Mouse (Mus musculus) cerebellum, adult 2 months (tissue): ENCODE results near the gene Pigt. TPM values are rescaled to one million over a fixed set of nuclear protein-coding genes. Genes with fewer than 3 reads are reported as not detected.

Experiments
- DNase-seq, 2 experiments: peaks; one replicate each; pipeline ENCODE4 v3.0.0; 2021
- H3K27ac ChIP-seq: fragments of 200-500 bp; 2 replicates; pipeline ENCODE4 v1.5.1; 2012; ENCODE audit warnings: low read length, control low read depth, inconsistent platforms; ENCODE audit not compliant: insufficient read depth
- H3K27me3 ChIP-seq: fragments of 200-500 bp; 2 replicates; pipeline ENCODE4 v1.6.1; 2012; ENCODE audit warnings: inconsistent platforms, mild to moderate bottlenecking, low read length, moderate library complexity; ENCODE audit not compliant: control insufficient read depth, insufficient read depth
- H3K4me1 ChIP-seq: fragments of 200-500 bp; 2 replicates; pipeline ENCODE4 v1.6.1; 2011; ENCODE audit warnings: low read length; ENCODE audit not compliant: control insufficient read depth, insufficient read depth
- H3K4me3 ChIP-seq: fragments of 200-500 bp; replicated peaks from 2 replicates; pipeline ENCODE3; 2011; ENCODE audit warnings: mild to moderate bottlenecking, low read depth, low read length, control low read depth; ENCODE audit not compliant: insufficient read depth
- CTCF ChIP-seq: fragments of 200-500 bp; IDR thresholded peaks from 2 replicates; pipeline ENCODE4 v1.5.1; 2011; ENCODE audit warnings: low read depth, mild to moderate bottlenecking, control low read depth, low read length, moderate library complexity, borderline replicate concordance; ENCODE audit not compliant: insufficient read depth
- POLR2A ChIP-seq: fragments of 200-500 bp; IDR thresholded peaks from 2 replicates; pipeline ENCODE4 v1.6.1; 2011; ENCODE audit warnings: low read length, control low read depth, borderline replicate concordance; ENCODE audit not compliant: insufficient read depth
- WGBS: fragments of 180-500 bp; shearing (Covaris S2); methylation state at CpG from one replicate; pipeline ENCODE4 v1.1.7; 2018; 5-methylcytosine and 5-hydroxymethylcytosine counted together
- polyA plus RNA-seq: library from polyadenylated mRNA; depleted of rRNA; stranded (reverse); fragments of >200 nt; gene quantifications from 2 replicates; pipeline ENCODE4 v1.2.3, GENCODE M21; 2012

Pigt gene
- polyA plus RNA-seq, 1 experiment: 109 TPM

- Histone ChIP-seq H3K27me3 (no peaks in the 10 kb centered on the region), H3K4me1 (peaks cover 9% of the 10 kb centered on the region), H3K4me3 (peak overlapping the region; percentile 55), H3K27ac (peak overlapping the region; percentile 85)
- 7% methylated on average over 9 of the region's 9 CpGs for WGBS
- TF ChIP-seq CTCF (no peak), POLR2A (0 out of 2 replicates have a peak, but pooled peaks have one; percentile 20)
- DNase-seq: peak; percentile 77 to 84
These were observed 9.5 kb upstream of the Pigt start for GRCm38 (mm10) chr2:164487812-164488211.

- 37% methylated on average over 2 of the region's 2 CpGs for WGBS
- TF ChIP-seq CTCF: no peak
- TF ChIP-seq POLR2A: no peak
- Histone ChIP-seq H3K4me1 (no peaks in the 10 kb centered on the region), H3K4me3 (no peak overlapping the region), H3K27me3 (no peaks in the 10 kb centered on the region), H3K27ac (no peak overlapping the region; the same call in 1 of the 2 replicates)
- DNase-seq: peak in 1 of 2 experiments; percentile 36
These were observed 3.2 kb upstream of the Pigt start for GRCm38 (mm10) chr2:164494126-164494525.

GRCm38 (mm10) chr2:164496331-164496730 is 989 bp upstream of the Pigt start:
- no peaks in the 10 kb centered on the region for H3K27me3 ChIP-seq
- 0 out of 2 replicates have a peak, but pooled peaks cover 4% of the 10 kb centered on the region for H3K4me1 ChIP-seq
- TF ChIP-seq CTCF (no peak), POLR2A (no peak)
- DNase-seq: no peak
- H3K27ac ChIP-seq: no peak overlapping the region
- 47% methylated on average over 1 of the region's 1 CpGs for WGBS
- no peak overlapping the region for H3K4me3 ChIP-seq

- 0 out of 2 replicates have a peak, but pooled peaks cover 4% of the 10 kb centered on the region for H3K4me1 ChIP-seq
- WGBS: 5% methylated on average over 21 of the region's 21 CpGs
- H3K4me3 ChIP-seq: peak overlapping the region; percentile 99
- H3K27me3 ChIP-seq: no peaks in the 10 kb centered on the region
- no peak for TF ChIP-seq POLR2A
- no peak for TF ChIP-seq CTCF
- DNase-seq: peak in 1 of 2 experiments; percentile 35
- no peak overlapping the region for H3K27ac ChIP-seq
These were observed 460 bp downstream of the Pigt start for GRCm38 (mm10) chr2:164497691-164498268.

GRCm38 (mm10) chr2:164499317-164499716 is 2.0 kb downstream of the Pigt start:
- Histone ChIP-seq H3K4me1 (0 out of 2 replicates have a peak, but pooled peaks cover 4% of the 10 kb centered on the region), H3K27ac (no peak overlapping the region), H3K4me3 (no peak overlapping the region), H3K27me3 (no peaks in the 10 kb centered on the region)
- TF ChIP-seq POLR2A: no peak
- no peak for TF ChIP-seq CTCF
- DNase-seq: no peak
- 63% methylated on average over 5 of the region's 5 CpGs for WGBS

- 11% methylated on average over 7 of the region's 7 CpGs for WGBS
- no peaks in the 10 kb centered on the region for H3K27me3 ChIP-seq
- no peak for TF ChIP-seq CTCF
- no peak for TF ChIP-seq POLR2A
- no peak overlapping the region for H3K4me3 ChIP-seq
- H3K4me1 ChIP-seq: 0 out of 2 replicates have a peak, but pooled peaks cover 4% of the 10 kb centered on the region
- no peak for DNase-seq
- H3K27ac ChIP-seq: no peak overlapping the region
These were observed 3.2 kb downstream of the Pigt start for GRCm38 (mm10) chr2:164500511-164500910.

- Histone ChIP-seq H3K4me3 (no peak overlapping the region), H3K27me3 (no peaks in the 10 kb centered on the region), H3K4me1 (0 out of 2 replicates have a peak, but pooled peaks cover 3% of the 10 kb centered on the region), H3K27ac (no peak overlapping the region)
- TF ChIP-seq CTCF (no peak), POLR2A (no peak)
- no peak for DNase-seq
- 97% methylated on average over 3 of the region's 3 CpGs for WGBS
These were observed 7.6 kb downstream of the Pigt start for GRCm38 (mm10) chr2:164504919-164505318.

GRCm38 (mm10) chr2:164505619-164506347 is 8.5 kb downstream of the Pigt start:
- 95% methylated on average over 4 of the region's 4 CpGs for WGBS
- no peak for DNase-seq
- no peak overlapping the region for H3K27ac ChIP-seq
- TF ChIP-seq CTCF: no peak
- no peak for TF ChIP-seq POLR2A
- no peaks in the 10 kb centered on the region for H3K27me3 ChIP-seq
- no peaks in the 10 kb centered on the region for H3K4me1 ChIP-seq
- H3K4me3 ChIP-seq: no peak overlapping the region
